Mouse (Mus musculus) neutrophil, adult 5-6 weeks (primary cell): ENCODE data around the gene Slc46a2. TPM values are rescaled to one million over a fixed set of nuclear protein-coding genes. Genes with fewer than 3 reads are reported as not detected.

Source experiments
- ATAC-seq: fragments of 151-379, 151-347 bp; 2 replicates; pipeline ENCODE4 v1.8.0; 2017; ENCODE audit warnings: mild to moderate bottlenecking, moderate TSS enrichment; ENCODE audit not compliant: insufficient number of reproducible peaks, poor library complexity, low FRiP score, severe bottlenecking; ENCODE audit errors: extremely low read depth
- total RNA-seq: library from RNA; stranded (forward); fragments of 200-1000 nt; gene quantifications from 2 replicates; pipeline ENCODE4 v1.2.3, GENCODE M21; 2017

Gene Slc46a2
- total RNA-seq, 1 experiment from 2014 or later = not detected

GRCm38 (mm10) chr4:59894415-59894814 is 20.4 kb downstream of the Slc46a2 start:
- ATAC-seq = no peak

DNA sequence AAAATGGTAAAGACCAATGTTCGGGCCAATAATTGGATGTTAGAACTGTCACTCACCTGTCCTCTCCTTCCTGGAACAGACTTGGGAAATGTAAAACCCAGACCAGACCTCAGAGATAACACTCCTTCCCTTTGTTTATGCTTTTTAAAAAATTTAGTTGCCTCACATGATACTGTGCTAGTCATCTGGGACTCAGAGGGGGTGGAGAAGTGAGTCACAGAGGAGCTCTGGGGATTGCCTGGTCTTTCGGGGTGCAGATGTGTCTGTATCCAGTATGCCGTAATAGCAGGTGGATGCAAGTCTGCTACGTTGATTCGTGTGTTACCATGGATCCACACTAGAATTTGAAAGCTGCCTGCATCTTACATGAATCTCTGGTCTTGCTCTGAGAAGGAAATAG is 22.1 kb downstream of the Slc46a2 start:
- ATAC-seq = no peak

GRCm38 (mm10) chr4:59891723-59892416 is 23.0 kb downstream of the Slc46a2 start:
- ATAC-seq = no peak

DNA sequence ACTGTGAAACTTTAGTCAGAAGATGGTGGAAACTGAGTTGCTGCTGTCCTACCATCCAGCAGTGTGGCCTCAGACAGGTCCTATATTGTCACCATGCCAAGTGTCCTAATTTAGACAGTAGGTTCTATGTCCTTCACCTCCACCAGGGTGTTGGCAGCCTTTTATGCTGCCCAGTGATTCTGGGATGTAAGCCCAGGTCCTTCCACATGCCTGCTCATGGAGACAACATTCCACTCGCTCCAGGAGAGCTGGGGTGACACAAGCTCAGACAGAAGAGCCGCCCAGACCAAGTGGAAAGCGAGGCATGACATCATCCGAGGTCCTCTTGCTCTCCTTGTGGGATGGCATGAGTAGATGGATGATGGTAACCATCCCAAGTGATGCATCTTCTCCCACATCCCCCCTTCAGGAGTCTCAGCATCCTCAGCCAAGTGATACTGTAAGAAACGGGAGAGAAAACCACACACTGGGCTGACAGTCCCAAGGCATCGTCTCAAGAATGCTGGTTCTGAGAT is 24.7 kb downstream of the Slc46a2 start:
- no peak for ATAC-seq

DNA sequence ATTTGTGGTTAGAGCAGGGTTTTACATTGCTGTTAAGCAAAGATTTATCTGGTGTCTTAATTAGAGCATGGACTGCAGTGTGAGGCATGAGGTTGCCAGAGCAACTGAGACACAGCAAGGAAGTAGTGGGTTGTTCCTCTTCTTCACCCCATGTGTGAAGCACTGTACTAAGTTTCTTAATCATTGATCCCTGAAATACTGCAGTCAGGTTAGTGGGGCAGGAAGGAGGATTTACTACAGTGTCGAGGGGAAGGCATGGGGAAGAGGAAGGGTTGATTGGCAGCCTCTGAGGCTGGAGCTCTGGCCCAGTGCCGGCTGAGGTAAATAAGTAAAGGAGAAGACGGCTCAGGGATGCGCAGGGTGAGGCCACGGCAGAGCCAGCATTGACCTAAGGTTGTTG is 26.8 kb downstream of the Slc46a2 start:
- ATAC-seq = no peak

- ATAC-seq = no peak
Measured at GRCm38 (mm10) chr4:59887011-59887410, 27.8 kb downstream of the Slc46a2 start.

- no peak for ATAC-seq
Measured at GRCm38 (mm10) chr4:59886281-59886680, 28.6 kb downstream of the Slc46a2 start.

DNA sequence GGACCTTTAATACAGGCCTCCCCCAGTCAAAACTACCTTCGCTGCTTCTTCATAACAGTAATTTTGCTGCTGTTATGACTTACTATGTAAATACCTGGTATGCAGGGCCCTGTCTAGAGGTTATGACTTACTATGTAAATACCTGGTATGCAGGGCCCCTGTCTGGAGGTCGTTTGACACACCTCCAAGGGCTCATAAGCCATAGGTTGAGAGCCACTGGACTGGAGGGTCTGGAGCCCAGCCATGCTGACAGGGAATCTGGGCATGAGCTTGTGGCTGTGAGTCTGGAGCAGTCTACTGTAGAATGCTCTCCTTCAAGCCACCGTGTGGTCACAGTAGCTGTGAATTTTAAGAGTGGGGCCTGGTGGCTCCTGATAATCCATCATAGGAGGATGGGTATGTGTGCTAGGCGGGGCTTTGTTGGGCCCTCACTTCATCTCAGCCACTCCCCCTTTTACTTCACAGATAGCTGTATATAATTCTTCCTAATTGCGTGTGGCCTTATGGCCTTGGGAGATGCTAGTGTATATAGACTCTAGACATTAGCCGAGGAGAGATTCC is 30.6 kb downstream of the Slc46a2 start:
- ATAC-seq = no peak

DNA sequence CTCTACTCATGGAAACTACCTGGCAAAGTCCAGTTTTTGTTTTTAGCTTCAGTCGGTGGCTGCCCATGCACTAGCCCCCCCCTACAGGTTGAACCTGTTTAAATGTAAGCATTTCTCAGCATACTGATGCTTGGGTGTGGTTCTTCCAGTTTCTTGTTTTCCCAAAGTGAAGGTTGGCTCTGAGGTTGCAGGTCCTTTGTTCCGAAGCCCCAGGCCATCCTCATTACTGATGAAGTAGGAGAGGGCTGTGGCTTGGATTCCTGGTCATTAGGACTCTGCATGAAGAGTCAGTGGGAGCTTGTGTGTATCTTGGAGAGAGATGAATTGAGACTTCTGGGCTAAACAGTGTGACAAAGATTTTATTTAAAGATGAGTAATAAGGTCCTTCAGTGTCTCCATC is 33.6 kb downstream of the Slc46a2 start:
- ATAC-seq = no peak

- no peak for ATAC-seq
Measured at GRCm38 (mm10) chr4:59880725-59881124, 34.1 kb downstream of the Slc46a2 start.

- no peak for ATAC-seq
Measured at GRCm38 (mm10) chr4:59879444-59879843, 35.4 kb downstream of the Slc46a2 start.

DNA sequence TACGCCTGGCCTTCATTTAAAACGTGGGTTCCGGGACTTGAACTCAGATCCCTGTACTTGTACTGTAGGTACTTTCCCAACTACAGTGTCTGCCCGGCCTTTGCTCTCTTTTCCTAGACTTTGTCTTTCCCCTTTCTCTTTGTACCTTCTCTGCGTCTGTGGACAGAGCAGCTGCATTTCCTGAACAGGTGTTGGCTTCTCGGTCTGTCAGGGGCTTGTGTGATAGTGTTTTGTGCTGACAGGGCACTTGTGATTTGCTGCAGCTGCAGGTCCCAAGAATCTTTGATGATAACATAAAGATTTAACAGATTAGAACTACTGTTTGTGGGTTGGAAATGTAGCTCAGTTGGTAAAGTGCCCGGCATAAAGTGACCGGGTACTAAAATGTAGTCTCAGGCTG is 36.3 kb downstream of the Slc46a2 start:
- ATAC-seq = no peak

GRCm38 (mm10) chr4:59877025-59877424 is 37.8 kb downstream of the Slc46a2 start:
- ATAC-seq = no peak

DNA sequence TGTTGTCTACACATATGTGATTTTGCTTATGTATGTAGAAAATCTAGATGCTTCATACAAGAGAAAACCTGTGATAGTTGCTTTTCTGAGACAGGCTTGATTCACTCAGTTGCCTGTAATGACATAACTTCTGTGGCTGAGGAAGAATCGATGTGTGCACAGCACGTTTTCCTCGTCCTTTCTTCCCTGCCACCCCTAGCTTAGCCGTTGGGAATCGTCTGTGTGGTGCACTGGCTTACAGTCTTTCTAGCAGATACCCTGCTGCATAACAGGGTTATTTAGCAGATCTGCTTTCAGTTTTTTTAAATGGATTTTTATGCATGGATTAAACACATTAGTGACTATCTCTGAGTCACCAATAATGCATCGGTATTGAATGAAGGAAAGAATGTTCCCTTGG is 38.3 kb downstream of the Slc46a2 start:
- no peak for ATAC-seq

DNA sequence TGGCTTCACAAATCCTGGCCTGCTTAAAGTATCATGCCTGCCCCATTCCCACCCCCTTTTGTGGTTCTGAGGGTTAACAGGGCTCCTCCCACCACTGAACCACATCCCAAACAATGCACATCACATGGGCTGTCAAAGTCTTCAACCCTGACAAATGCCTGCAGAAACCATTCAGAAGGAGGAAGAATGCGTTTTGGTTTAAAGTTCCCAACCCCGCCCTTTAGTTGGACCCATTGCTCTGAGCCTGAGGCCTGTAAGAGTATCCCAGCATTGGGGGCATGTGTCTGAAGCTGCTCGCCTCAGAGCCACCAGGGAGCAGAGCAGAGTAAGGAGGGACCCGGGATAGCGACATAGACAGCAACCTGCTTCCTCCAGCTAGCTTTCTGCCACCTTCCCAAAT is 41.0 kb downstream of the Slc46a2 start:
- no peak for ATAC-seq

GRCm38 (mm10) chr4:59873240-59873639 is 41.6 kb downstream of the Slc46a2 start:
- ATAC-seq = no peak

- ATAC-seq = peak; percentile 75
Measured at GRCm38 (mm10) chr4:59870859-59871591, 43.8 kb downstream of the Slc46a2 start.

GRCm38 (mm10) chr4:59870433-59870832 is 44.4 kb downstream of the Slc46a2 start:
- ATAC-seq = no peak

DNA sequence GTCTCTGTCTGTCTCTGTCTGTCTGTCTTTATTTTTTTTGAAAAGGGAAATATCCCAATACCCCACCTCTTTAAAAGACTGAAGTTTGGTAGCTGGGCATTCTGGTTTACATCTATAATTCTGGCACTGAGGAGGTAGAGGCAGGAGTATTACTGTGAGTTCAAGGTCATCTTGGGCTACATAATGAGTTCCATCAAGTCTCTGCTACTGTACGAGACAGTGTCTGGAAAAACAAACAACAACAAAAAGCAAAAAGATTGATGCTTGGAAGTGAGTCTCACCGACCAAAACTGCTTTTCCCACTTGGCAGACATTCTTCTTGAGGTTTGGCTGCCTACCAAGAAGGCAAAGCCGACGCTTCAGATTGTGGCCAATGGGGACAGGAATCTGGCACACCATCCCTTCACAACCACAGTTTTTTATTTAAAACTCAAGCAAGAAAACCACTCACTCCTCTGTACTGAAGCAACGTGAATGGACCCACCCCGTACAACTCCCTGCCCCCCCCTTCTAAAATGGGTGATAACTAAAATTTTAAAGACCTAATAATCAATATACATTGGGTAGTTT is 45.3 kb downstream of the Slc46a2 start:
- ATAC-seq = no peak

DNA sequence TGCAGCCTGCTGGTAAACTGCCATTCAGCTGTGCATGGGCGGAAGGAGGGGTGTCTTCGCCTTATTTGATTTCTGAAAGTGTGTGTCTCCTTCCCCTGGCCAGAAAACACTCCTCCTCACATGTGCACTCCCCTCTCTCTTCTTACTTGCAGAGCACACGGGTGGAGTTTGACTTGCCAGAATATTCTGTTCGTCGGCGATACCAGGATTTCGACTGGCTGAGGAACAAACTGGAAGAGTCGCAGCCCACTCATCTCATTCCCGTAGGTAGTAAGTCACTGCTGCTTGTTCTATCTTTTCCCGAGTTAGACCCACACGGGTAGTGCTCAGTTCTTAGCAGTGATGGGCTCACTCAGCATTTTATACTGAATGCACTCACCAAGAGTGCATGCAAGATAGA is 46.8 kb downstream of the Slc46a2 start:
- ATAC-seq = no peak
